Mouse (Mus musculus) embryonic fibroblast, embryonic 13.5 days (primary cell): ENCODE measurements at regions not wholly inside any gene's neighbourhood (a gene's known extent, or its start where the extent isn't known, plus 50 kb on each side); places are given as distances from the start of the nearest gene placed in this dataset.

Experiments
- CTCF ChIP-seq: IDR thresholded peaks from 2 replicates; pipeline ENCODE4 v1.5.1; 2011; ENCODE audit warnings: mild to moderate bottlenecking, control low read depth, low read length, moderate library complexity, borderline replicate concordance; ENCODE audit not compliant: insufficient read depth
- POLR2A ChIP-seq: IDR thresholded peaks from 2 replicates; pipeline ENCODE4 v1.6.1; 2011; ENCODE audit warnings: low read depth, mild to moderate bottlenecking, control low read depth, low read length, moderate library complexity

GRCm38 (mm10) chr9:43908325-43908724 lies 134.9 kb upstream of the Thy1 start:
- TF ChIP-seq POLR2A (no peak), CTCF (no peak)
